16 mouse cellular contexts compared by ENCODE assay signal in genomic region chr9:118887201-118887600, GRCm38 (mm10). TPM values are rescaled to one million over a fixed set of nuclear protein-coding genes. Genes with fewer than 3 reads are reported as not detected.
DNase-seq lines count a peak whose midpoint lies in the region; ATAC-seq and TF ChIP-seq lines count a peak whose summit lies in the region.
"Had no signal": no experiment of that assay in that cellular context is flagged by ENCODE, and none has a peak within 500 bp of the region (broad histone marks: within the 10 kb centered on the region; RNA-seq: fewer than 3 reads in every experiment).

No protein-coding gene starts in this region.

- no peak overlapping the region for H3K27ac ChIP-seq in MEL (ENCODE audit: control insufficient read depth, low read depth, low read length)
- no peak overlapping the region for H3K27ac ChIP-seq in heart, postnatal 0 days (ENCODE audit: low read depth)
- H3K27ac ChIP-seq: embryonic facial prominence, embryonic 13.5 days; limb, embryonic 15.5 days; midbrain, embryonic 13.5 days had no signal

- peaks cover 0 to 14% of the 10 kb centered on the region in 2 experiments; a peak in 3 of 4 replicates for H3K4me1 ChIP-seq in MEL (ENCODE audit: control insufficient read depth in 1 of 2, insufficient read depth in 2 of 2, low read length in 2 of 2)
- H3K4me1 ChIP-seq in heart, postnatal 0 days (ENCODE audit: control insufficient read depth, insufficient read depth): no peaks in the 10 kb centered on the region

- no peak overlapping the region for H3K9ac ChIP-seq in MEL (ENCODE audit: control insufficient read depth, low read depth, low read length, poor library complexity, severe bottlenecking)
- no peak overlapping the region for H3K9ac ChIP-seq in heart, postnatal 0 days (replicated peaks; ENCODE audit: low read depth, low read length)
- H3K9ac ChIP-seq: embryonic facial prominence, embryonic 13.5 days; limb, embryonic 15.5 days; midbrain, embryonic 13.5 days had no signal

- peak; percentile 49 to 50 for DNase-seq in heart, adult 18-20 months
- DNase-seq in heart, postnatal 25 days (ENCODE audit: low spot score): no peak
- DNase-seq in MEL (ENCODE audit: low read depth, low spot score): peak; percentile 25
- peak; percentile 56 to 68 for DNase-seq in gastrocnemius, adult 8-10 months (ENCODE audit: low spot score in 2 of 2)
- DNase-seq in heart, postnatal 0 days (ENCODE audit: low spot score): peak; percentile 36
- no peak for DNase-seq in right cerebral cortex, postnatal 25 days
- DNase-seq in left cerebral cortex, postnatal 10 days (ENCODE audit: extremely low spot score in 1 of 2, low spot score in 2 of 2): no peak
- DNase-seq: cerebellum, adult 18-20 months; kidney, adult 2 months; kidney, postnatal 36 days; layer of hippocampus, adult 9-11 months; right cerebral cortex, postnatal 14 days; thymus, postnatal 36 days had no signal

- no peak overlapping the region for H3K4me3 ChIP-seq in MEL (ENCODE audit: control insufficient read depth in 1 of 2, insufficient read depth in 1 of 2, low read depth in 2 of 2, low read length in 2 of 2)
- H3K4me3 ChIP-seq in heart, postnatal 0 days (ENCODE audit: low read depth, low read length): no peak overlapping the region
- H3K4me3 ChIP-seq: embryonic facial prominence, embryonic 13.5 days; limb, embryonic 15.5 days; midbrain, embryonic 13.5 days had no signal

- TF ChIP-seq POLR2A in MEL (IDR thresholded peaks at IDR 0.05; ENCODE audit: control insufficient read depth in 1 of 2, insufficient read depth in 1 of 2, low read depth in 1 of 2, low read length in 2 of 2, poor library complexity in 1 of 2): no peak

- intact Hi-C loops in heart, postnatal 25 days (cut with DNase I): no loop called here
- intact Hi-C loops in left cerebral cortex, postnatal 10 days (cut with DNase I): no loop called here

- H3K27me3 ChIP-seq in MEL (ENCODE audit: control insufficient read depth in 1 of 2, insufficient read depth in 2 of 2, low read length in 2 of 2): no peaks in the 10 kb centered on the region
- no peaks in the 10 kb centered on the region for H3K27me3 ChIP-seq in heart, postnatal 0 days (ENCODE audit: control insufficient read depth, insufficient read depth, low read length)
- H3K27me3 ChIP-seq: embryonic facial prominence, embryonic 13.5 days; limb, embryonic 15.5 days; midbrain, embryonic 13.5 days had no signal

- 65% methylated on average over 7 of the region's 7 CpGs for WGBS in heart, postnatal 0 days

- H3K36me3 ChIP-seq in MEL (ENCODE audit: control insufficient read depth in 1 of 2, insufficient read depth in 2 of 2, low read length in 2 of 2): peaks cover 0 to 5% of the 10 kb centered on the region in 2 experiments; a peak in 2 of 4 replicates
- peaks cover 13% of the 10 kb centered on the region for H3K36me3 ChIP-seq in heart, postnatal 0 days (replicated peaks; ENCODE audit: control insufficient read depth, insufficient read depth, low read length)
- H3K36me3 ChIP-seq: midbrain, embryonic 13.5 days had no signal

- no peaks in the 10 kb centered on the region for H3K9me3 ChIP-seq in MEL (replicated peaks; ENCODE audit: insufficient read depth, low read length)
- no peaks in the 10 kb centered on the region for H3K9me3 ChIP-seq in heart, postnatal 0 days (replicated peaks; ENCODE audit: control insufficient read depth, low read length)
- H3K9me3 ChIP-seq: embryonic facial prominence, embryonic 13.5 days; limb, embryonic 15.5 days; midbrain, embryonic 13.5 days had no signal

- no peak for TF ChIP-seq RAD21 in MEL (IDR thresholded peaks at IDR 0.05; ENCODE audit: low read depth, low read length)

- no peak for TF ChIP-seq EP300 in MEL (IDR thresholded peaks at IDR 0.05; ENCODE audit: low read depth in 1 of 2, low read length in 2 of 2)
- no peak for TF ChIP-seq EP300 in heart, postnatal 0 days (IDR thresholded peaks at IDR 0.05; ENCODE audit: low read depth)

- H3K79me2 ChIP-seq in MEL (ENCODE audit: control insufficient read depth, insufficient read depth, low read length, poor library complexity): no peaks in the 10 kb centered on the region

- H3K4me2 ChIP-seq in heart, postnatal 0 days (ENCODE audit: low read depth, low read length): no peak overlapping the region
- H3K4me2 ChIP-seq: embryonic facial prominence, embryonic 13.5 days; limb, embryonic 15.5 days; midbrain, embryonic 13.5 days had no signal

- TF ChIP-seq CTCF in MEL (IDR thresholded peaks at IDR 0.05 in 2 of 3, conservative IDR thresholded peaks at IDR 0.05 in 1 of 3; ENCODE audit: control insufficient read depth in 1 of 3, insufficient read depth in 1 of 3, low read depth in 2 of 3, low read length in 3 of 3, poor library complexity in 1 of 3, severe bottlenecking in 1 of 3): no peak
- no peak for TF ChIP-seq CTCF in heart, postnatal 0 days (IDR thresholded peaks at IDR 0.05; ENCODE audit: low read depth)

- ATAC-seq in heart, postnatal 0 days (ENCODE audit: insufficient read depth, low read depth): peak; percentile 57; the same call in 1 of the 2 replicates
- ATAC-seq: midbrain, embryonic 13.5 days had no signal

TF ChIP-seq in MEL, 35 proteins besides CTCF, POLR2A, EP300 and RAD21:
- TF ChIP-seq SIN3A (IDR thresholded peaks at IDR 0.05; ENCODE audit: low read length) (no peak), GABPA (IDR thresholded peaks at IDR 0.05; ENCODE audit: low read depth, low read length) (no peak), ZC3H11A (IDR thresholded peaks at IDR 0.05; ENCODE audit: low read depth, low read length) (no peak), MXI1 (IDR thresholded peaks at IDR 0.05; ENCODE audit: low read depth, low read length) (no peak), MYC (IDR thresholded peaks at IDR 0.05; ENCODE audit: low read depth, low read length) (no peak), BHLHE40 (IDR thresholded peaks at IDR 0.05; ENCODE audit: borderline replicate concordance, low read depth, low read length) (no peak), JUND (IDR thresholded peaks at IDR 0.05; ENCODE audit: low read depth, low read length) (no peak), MAZ (IDR thresholded peaks at IDR 0.05; ENCODE audit: low read depth, low read length) (no peak), MAFK (IDR thresholded peaks at IDR 0.05; ENCODE audit: borderline replicate concordance, low read depth, low read length) (no peak), CHD2 (IDR thresholded peaks at IDR 0.05; ENCODE audit: low read length) (no peak), MYB (IDR thresholded peaks at IDR 0.05; ENCODE audit: low read depth, low read length) (no peak), ETS1 (IDR thresholded peaks at IDR 0.05; ENCODE audit: low read depth, low read length) (no peak), RCOR1 (IDR thresholded peaks at IDR 0.05; ENCODE audit: low read depth, low read length) (no peak), USF2 (IDR thresholded peaks at IDR 0.05; ENCODE audit: borderline replicate concordance in 1 of 2, insufficient read depth in 1 of 2, low read depth in 1 of 2, low read length in 2 of 2) (no peak)

RNA-seq across cellular contexts. Expression of gene Ctdspl, which starts 39.1 kb away (rescaled TPM):
- total RNA-seq in heart, adult 18-20 months (2021): 10 to 100 TPM; 10.6 to 12.8 TPM
- total RNA-seq in heart, postnatal 25 days (2021): 10 to 100 TPM; 10.1 to 12.7 TPM
- total RNA-seq in MEL (2012; rRNA removed): 15.3 and 15.9 TPM in 2 replicates
- polyA plus RNA-seq in MEL (2012; ENCODE audit: insufficient read depth in 1 of 2, insufficient read length in 2 of 2, low read depth in 1 of 2, low replicate concordance in 2 of 2, missing spikeins in 1 of 2): 10 to 100 TPM in 1 of 2 experiments, not detected in 1; 20.7 TPM
- 1 to 10 TPM; 2.0 to 4.7 (median 3.1) TPM for total RNA-seq in gastrocnemius, adult 8-10 months (2022)
- 12.6 and 33.7 TPM in 2 replicates for total RNA-seq in heart, postnatal 0 days (2014; rRNA removed; ENCODE audit: low replicate concordance)
- 4.3 TPM in 2 replicates for polyA plus RNA-seq in heart, postnatal 0 days (2015; fragmentation: Nextera tagmentation; extraction: Ambion mirVana)
- 10 to 100 TPM; 18.6 to 25.5 TPM for total RNA-seq in left cerebral cortex, postnatal 10 days (2021)

Comparison
In these comparisons a context has a peak if more than half of its experiments do, and no peak if none do; other contexts are left out.
1. DNase-seq: peak in heart, adult 18-20 months (2 of 2), MEL (single experiment), gastrocnemius, adult 8-10 months (2 of 2) and heart, postnatal 0 days (single experiment); none in heart, postnatal 25 days (single experiment), right cerebral cortex, postnatal 25 days (single experiment) and left cerebral cortex, postnatal 10 days (0 of 2).